Mouse (Mus musculus) bone marrow macrophage, adult 2 months (primary cell): ENCODE data around the gene Rprd2.

Source experiments
- CTCF ChIP-seq: IDR thresholded peaks from 2 replicates; pipeline ENCODE4 v1.5.1; 2012; ENCODE audit warnings: low read depth, mild to moderate bottlenecking, low read length, moderate library complexity
- POLR2A ChIP-seq: IDR thresholded peaks from 2 replicates; pipeline ENCODE4 v1.6.1; 2012; ENCODE audit warnings: mild to moderate bottlenecking, low read depth, low read length, borderline replicate concordance

- TF ChIP-seq CTCF (no peak), POLR2A (no peak)
Measured at GRCm38 (mm10) chr3:95722386-95722785, 96.3 kb downstream of the Rprd2 start.
